Mouse (Mus musculus) megakaryocyte, embryonic 14.5 days (primary cell): ENCODE data around the gene Arsb.

ENCODE experiments used
- FLI1 ChIP-seq: IDR thresholded peaks from 2 replicates; pipeline ENCODE4 v1.6.1; 2012; ENCODE audit warnings: low read length, inconsistent platforms, mixed read lengths
- GATA1 ChIP-seq: IDR thresholded peaks from 3 replicates; pipeline ENCODE4 v1.6.1; 2012; ENCODE audit warnings: mixed read lengths, low read length, inconsistent platforms, borderline replicate concordance

DNA sequence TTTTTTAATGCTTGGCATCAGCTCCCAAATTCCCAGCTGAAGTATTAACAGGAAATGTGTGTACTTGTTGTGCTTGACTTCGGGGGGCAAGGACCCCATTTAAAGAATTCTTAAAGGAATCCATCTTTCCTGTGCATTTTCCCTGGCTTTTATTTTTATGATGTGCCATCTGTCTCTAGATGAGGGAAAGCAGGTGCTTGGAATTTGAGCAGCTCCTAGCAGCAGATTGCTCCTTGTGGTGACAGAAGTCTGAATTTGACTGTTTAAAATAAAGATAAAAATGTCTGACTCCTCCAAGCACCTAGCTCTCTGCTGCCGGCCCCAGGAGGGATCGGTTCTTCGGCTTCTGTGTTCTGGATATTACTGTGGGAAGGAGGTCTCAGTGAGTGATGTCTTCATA is 49.5 kb upstream of the Arsb start:
- TF ChIP-seq GATA1 (no peak), FLI1 (no peak)
